Mouse (Mus musculus): ENCODE measurements around the gene Ptbp1.

- TF ChIP-seq POLR2A (IDR thresholded peaks at IDR 0.05; ENCODE audit: insufficient read depth, low read depth, low read length) (peak; percentile 76; the same call in 1 of the 2 replicates), CTCF (IDR thresholded peaks at IDR 0.05; ENCODE audit: insufficient read depth, low read depth, low read length) (no peak)
Measured at GRCm38 (mm10) chr10:79874290-79874862, 20.1 kb downstream of the Ptbp1 start, which contains the start of the genes Prtn3 and Plppr3.
